Mouse (Mus musculus): ENCODE measurements at regions not wholly inside any gene's neighbourhood (a gene's known extent, or its start where the extent isn't known, plus 50 kb on each side); places are given as distances from the start of the nearest gene placed in this dataset.

DNA sequence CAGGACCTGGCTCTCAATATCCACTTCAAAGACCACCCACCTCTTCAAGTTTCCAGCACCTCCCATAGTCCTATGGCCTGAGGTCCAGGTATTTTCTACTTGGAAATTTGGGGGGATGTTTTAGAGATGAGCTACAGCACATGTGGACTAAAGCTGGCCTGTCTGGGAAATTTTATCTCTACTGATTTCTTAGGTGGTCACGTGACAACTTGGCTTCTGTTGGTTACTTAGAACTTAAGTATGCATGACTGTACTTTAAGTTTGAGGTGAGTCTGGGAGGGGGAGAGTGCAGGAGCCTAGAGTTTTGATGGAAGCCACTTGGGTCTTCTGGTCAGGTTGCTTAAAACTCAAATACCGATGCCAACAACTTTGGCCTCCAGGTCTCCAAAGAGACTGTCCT, 61.7 kb upstream of the Vrk1 start:
- no peak for ATAC-seq (ENCODE audit: insufficient number of reproducible peaks, insufficient read depth, low FRiP score, low read depth)
- no peak overlapping the region for H3K4me2 ChIP-seq (replicated peaks; ENCODE audit: low read depth, low read length)
- no peak overlapping the region for H3K27ac ChIP-seq (ENCODE audit: low read length)
- H3K9ac ChIP-seq (replicated peaks; ENCODE audit: low read depth, low read length): no peak overlapping the region
- H3K9me3 ChIP-seq (ENCODE audit: control insufficient read depth, low read depth, low read length): no peaks in the 10 kb centered on the region
- H3K4me3 ChIP-seq (ENCODE audit: low read depth, low read length): no peak overlapping the region
- H3K27me3 ChIP-seq (ENCODE audit: control insufficient read depth, insufficient read depth, low read length): no peaks in the 10 kb centered on the region
- no peaks in the 10 kb centered on the region for H3K4me1 ChIP-seq (ENCODE audit: control insufficient read depth, insufficient read depth, low read length)
- WGBS: 84% methylated on average over 2 of the region's 2 CpGs
- no peaks in the 10 kb centered on the region for H3K36me3 ChIP-seq (ENCODE audit: control insufficient read depth, insufficient read depth, low read length)

DNA sequence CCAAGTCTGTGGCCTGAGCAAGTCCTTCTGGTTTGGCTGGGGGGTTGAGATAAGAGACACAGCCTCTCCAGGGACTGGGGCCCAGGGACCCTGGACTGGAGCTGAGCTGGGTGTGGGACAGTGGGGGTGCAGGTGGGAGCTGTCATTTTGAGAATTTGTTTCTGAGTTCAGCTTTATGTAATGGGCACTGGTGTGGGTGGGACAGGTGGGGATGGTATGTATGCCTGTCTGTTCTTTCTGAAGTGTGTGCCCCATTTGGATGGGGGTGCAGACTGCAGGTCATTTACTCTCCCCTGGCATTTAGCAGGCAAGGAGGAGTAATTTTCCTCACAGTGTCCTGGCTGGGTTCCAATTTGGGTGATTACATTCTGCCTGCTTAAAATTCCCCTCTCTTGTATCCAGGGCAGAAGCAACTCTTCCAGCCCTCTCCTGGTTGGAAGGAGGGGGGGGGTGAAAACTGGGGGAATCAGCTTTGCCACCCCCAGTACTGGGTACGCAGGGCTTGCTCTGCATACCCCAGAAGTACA, 54.2 kb upstream of the Vrk1 start:
- Histone ChIP-seq H3K4me3 (ENCODE audit: low read depth, low read length) (no peak overlapping the region), H3K4me2 (replicated peaks; ENCODE audit: low read depth, low read length) (no peak overlapping the region), H3K36me3 (ENCODE audit: control insufficient read depth, insufficient read depth, low read length) (no peaks in the 10 kb centered on the region), H3K27ac (ENCODE audit: low read length) (no peak overlapping the region), H3K9me3 (ENCODE audit: control insufficient read depth, low read depth, low read length) (no peaks in the 10 kb centered on the region), H3K27me3 (ENCODE audit: control insufficient read depth, insufficient read depth, low read length) (no peaks in the 10 kb centered on the region), H3K4me1 (ENCODE audit: control insufficient read depth, insufficient read depth, low read length) (0 out of 2 replicates have a peak, but pooled peaks cover 4% of the 10 kb centered on the region), H3K9ac (replicated peaks; ENCODE audit: low read depth, low read length) (no peak overlapping the region)
- 54% methylated on average over 1 of the region's 1 CpGs for WGBS
- no peak for ATAC-seq (ENCODE audit: insufficient number of reproducible peaks, insufficient read depth, low FRiP score, low read depth)

DNA sequence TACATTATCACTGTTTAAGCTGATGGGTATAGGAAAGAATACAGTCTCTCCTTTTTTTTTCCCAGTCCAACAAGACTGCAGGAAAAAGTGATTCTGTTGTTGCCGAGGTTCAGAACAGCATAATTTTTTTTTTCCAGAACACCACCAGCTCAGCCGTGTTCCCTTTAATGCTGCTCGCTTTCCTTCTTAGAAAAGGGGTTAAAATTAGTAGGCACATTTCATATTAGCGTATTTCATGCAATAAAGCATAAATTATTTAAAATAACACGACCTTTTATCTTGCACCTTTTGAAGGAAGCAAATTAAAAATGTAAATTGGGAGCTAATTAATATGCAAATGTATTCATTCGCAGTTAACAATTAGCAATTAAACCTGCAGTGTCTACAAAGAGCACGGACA, 50.3 kb upstream of the Vrk1 start:
- ATAC-seq (ENCODE audit: insufficient number of reproducible peaks, insufficient read depth, low FRiP score, low read depth): no peak
- H3K4me3 ChIP-seq (ENCODE audit: low read depth, low read length): no peak overlapping the region
- no peaks in the 10 kb centered on the region for H3K36me3 ChIP-seq (ENCODE audit: control insufficient read depth, insufficient read depth, low read length)
- 59% methylated on average over 7 of the region's 7 CpGs for WGBS
- 0 out of 2 replicates have a peak, but pooled peaks cover 4% of the 10 kb centered on the region for H3K4me1 ChIP-seq (ENCODE audit: control insufficient read depth, insufficient read depth, low read length)
- no peak overlapping the region for H3K9ac ChIP-seq (replicated peaks; ENCODE audit: low read depth, low read length)
- H3K9me3 ChIP-seq (ENCODE audit: control insufficient read depth, low read depth, low read length): no peaks in the 10 kb centered on the region
- no peak overlapping the region for H3K27ac ChIP-seq (ENCODE audit: low read length)
- H3K27me3 ChIP-seq (ENCODE audit: control insufficient read depth, insufficient read depth, low read length): no peaks in the 10 kb centered on the region
- H3K4me2 ChIP-seq (replicated peaks; ENCODE audit: low read depth, low read length): no peak overlapping the region
